Mouse (Mus musculus) lung, postnatal 14 days (tissue): Measurements from ENCODE around the gene Chrm4.

Source experiments
- DNase-seq: peaks from one replicate; pipeline ENCODE4 v3.0.0; 2021

Gene Chrm4

DNA sequence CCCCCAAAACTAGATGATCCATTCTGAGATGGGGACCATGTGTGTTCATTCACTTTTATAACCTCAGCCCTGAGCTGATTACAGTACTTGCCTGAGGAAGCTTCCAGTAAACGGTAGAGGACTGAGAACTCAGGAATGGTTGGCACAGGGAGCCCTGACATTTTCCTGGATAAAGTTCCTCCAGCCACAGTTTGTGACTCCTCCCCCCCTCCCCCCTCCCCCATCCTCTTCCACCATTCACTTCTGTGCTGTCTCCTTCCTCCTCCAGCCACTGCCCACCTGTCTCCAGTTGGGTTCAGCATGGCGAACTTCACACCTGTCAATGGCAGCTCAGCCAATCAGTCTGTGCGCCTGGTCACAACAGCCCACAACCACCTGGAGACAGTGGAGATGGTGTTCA is at the start of gene Chrm4:
TSS of gene Chrm4 (plus strand) at position 301 of the 400 bp plus-strand sequence.
- no peak for DNase-seq

DNA sequence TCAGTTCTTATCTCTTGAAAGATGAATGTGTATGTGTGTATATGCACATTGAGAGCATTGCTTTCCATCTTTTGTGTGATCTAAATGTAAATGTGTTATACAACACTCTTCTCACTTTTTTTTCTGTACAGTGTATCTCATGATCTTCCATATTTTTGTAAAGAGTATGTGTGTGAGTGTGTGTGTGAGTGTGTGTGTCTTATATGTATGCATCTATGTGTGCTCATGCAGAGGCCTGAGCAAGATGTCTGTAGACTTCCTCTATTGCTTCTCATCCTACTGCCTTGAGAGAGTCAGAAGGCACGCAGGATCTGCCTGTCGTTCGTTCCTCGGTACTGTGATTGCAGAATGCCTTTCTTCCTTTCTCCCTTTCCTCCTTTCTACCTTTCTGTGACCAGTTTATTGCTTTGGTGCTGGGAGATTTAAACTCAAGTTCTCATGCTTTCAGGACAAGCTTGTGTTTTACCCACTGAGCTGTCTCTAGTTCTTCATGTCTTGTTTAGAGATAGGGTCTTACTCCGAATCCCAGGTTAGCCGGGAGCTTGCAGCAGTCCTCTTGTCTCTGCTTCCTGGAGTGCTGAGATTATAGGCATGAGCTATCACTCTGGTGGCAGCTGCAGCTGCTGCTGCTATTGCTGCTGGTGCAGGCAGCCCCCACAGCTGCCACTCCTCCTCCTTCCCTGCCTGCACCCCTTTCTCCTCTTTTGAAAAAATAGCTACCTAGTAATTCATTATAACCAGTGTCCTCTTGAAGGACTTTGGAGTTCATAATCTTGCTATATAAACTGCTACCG is 48.5 kb upstream of the Chrm4 start:
- DNase-seq, result no peak

- DNase-seq, result no peak
Observed at GRCm38 (mm10) chr2:91883961-91884360, 43.1 kb upstream of the Chrm4 start.

DNA sequence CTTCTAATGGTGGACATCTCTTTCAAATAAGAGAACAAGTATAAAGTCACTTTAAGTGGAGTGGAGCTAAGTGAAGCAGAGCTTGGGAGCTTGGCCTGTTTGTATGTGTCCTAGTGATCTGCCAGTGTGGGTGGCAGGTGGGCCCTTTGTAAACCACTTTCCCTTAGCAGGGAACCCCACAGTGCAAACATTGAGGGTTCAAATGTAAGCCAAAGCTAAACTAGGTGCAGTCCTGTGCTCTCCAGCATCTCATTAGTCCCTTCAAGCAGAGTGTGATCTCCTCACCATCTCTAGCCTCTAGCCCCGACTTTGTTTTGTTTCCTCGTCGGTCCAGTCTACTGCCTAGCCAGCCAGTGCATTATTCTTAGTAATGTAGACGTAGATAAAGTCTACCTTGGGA is 42.4 kb upstream of the Chrm4 start:
- DNase-seq, result no peak

DNA sequence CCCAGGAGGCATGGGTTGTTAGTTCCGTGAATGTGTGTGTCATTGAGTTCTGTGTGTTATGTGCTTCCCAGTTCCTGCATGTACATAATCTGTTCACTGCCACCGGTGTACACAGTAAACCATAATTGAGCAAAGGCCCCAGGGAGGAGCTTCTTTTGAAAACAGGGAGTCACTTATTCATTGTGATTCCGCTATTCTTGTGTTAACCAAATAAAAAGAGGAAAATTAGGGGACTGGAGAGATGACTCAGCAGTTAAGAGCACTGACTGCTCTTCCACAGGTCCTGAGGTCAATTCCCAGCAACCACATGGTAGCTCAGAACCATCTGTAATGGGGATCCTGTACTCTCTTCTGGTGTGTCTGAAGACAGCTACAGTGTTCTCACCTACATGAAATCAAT is 32.3 kb upstream of the Chrm4 start:
- DNase-seq, result no peak

- no peak for DNase-seq
Observed at GRCm38 (mm10) chr2:91895401-91895800, 31.6 kb upstream of the Chrm4 start.

DNA sequence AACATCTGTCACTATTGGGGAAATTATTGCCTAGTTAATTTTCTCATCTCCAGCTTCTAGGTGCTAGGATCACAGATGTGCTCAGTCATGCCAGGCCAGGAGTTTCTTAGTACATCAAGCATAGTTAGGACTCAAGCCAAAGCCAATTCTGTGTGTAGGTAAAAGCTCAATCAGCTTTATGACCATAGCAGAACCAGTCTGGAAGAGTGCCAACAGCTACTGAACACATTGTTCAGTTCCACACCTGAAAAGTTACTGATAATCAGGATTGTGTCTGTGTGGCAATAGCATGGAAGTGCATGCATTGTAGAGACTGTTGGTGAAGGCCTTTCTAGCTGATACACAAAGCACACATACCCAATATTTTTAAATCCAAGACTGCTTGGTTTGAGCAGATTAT is 29.1 kb upstream of the Chrm4 start:
- DNase-seq, result no peak

DNA sequence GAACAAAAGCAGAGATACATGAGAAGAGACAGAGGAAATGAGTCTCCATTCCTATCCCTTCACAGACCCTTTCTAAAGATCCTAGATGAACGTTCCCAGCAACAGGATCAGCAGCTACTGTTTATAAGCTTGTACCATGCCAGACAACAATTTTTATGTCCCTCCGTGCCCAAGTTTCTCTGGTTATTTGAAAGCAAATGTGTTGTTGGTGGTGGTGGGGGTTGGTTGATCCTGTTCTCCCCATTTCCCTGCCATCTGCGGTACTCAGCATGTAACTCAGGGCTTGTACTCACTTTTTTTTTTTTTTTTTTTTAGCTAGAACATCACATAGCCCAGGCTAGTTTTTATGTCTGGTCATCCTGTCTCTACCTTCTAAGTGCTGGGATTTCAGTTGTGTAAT is 27.9 kb upstream of the Chrm4 start:
- DNase-seq, result no peak

DNA sequence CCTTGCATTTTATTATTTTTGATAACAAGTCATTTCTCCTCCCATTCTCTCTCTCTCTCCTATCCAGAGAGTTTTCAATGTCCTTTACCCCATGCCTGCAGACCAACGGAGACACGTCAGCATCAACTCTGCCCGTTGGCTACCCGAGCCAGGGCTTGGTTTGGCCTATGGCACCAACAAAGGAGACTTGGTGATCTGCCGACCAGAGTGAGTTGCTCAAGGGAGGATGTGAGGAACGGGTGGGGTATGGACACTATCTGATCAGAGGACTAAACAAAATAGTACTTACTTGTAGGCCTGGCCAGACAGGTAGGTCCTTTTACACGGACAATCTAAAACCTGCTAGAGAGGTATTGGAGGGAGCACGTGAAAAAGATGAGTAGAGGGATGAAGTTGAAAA is 26.6 kb upstream of the Chrm4 start:
- no peak for DNase-seq

DNA sequence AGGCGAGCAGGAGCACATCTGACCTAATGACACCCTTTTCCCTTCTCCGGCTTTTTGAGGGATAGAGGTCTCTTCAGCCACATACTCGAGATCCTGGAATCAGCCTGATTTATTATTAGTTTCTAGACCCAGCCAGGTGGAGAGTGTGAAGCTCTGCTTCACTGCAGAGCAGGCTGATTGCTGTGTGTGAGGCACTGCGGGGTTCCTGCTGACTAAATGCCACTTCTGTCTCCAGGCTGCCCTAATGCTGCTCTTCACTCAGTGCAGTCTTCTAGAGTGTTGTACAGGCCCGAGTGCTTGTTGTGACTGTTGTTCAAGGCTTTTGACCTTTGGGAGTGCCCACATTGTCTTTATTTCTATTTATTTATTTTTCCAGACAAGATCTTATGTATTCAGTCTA is 24.7 kb upstream of the Chrm4 start:
- no peak for DNase-seq

DNA sequence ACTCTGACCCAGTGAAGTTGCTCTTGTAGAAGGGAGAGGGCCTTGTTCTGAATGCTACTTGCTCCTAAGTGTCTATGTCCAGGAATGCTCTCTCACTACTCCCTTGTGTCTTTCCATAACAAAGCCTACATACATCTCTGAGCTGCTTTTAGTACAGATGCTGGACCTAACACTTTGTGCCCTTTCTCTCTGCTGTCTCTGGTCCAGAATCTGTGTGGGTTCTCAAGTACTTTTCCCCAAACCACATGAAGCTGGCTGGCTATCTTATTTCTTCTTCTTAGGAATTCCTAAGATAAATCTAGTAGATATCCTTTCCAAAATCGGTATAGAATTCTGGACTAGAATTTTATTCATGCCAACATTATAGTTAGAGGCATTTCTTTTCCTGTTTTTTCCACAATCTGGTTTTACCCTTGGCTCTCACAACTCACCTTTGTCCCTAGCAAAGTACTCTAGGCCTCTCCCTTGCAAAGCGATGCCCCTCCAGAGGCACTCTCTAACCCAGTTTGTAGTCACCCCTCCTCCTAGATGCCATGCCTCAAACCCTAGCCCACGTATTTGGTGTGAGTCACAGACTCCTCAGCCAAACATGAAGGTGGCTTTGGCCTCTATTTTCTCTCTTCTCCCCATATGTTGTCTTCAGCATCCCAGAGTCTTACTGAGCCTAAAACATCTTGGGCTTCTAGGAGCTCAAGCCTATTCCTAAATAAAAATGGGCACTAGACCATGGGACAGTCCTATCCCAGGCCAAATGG is 23.7 kb upstream of the Chrm4 start:
- no peak for DNase-seq

DNA sequence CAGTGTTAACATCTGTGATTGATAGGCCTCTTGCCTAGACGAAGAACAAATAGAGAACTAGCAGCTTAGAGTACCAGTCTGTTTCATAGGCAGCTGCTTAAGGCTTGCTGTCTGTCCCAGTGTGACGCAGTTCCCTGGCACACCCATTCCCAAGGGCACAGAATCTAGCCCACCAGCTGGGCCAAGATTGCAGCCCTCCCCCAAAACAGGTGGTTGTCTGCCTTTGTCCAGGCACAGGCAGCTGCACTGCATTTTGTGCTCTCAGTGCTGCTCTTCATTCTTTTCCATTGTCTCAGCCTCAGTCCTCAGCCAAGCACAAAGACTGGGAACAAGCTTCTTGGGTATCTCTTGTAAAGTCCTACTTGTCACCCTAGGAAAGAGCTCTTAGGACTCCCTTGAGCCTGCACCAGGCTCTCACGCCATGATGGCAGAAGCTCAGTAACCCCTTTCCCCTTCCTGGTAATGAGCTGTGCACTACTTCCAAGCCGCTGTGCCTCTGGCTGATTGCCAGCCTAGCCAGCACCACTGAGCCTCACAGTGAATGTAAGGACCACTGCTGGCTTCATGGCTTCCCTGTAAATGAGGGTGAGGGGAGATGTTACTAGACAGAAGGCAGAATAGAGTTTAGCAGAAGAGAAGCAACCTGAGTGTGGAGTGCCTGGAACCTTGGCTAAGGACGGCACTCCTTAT is 22.3 kb upstream of the Chrm4 start:
- DNase-seq, result no peak

- no peak for DNase-seq
Observed at GRCm38 (mm10) chr2:91906141-91906540, 20.9 kb upstream of the Chrm4 start.

DNA sequence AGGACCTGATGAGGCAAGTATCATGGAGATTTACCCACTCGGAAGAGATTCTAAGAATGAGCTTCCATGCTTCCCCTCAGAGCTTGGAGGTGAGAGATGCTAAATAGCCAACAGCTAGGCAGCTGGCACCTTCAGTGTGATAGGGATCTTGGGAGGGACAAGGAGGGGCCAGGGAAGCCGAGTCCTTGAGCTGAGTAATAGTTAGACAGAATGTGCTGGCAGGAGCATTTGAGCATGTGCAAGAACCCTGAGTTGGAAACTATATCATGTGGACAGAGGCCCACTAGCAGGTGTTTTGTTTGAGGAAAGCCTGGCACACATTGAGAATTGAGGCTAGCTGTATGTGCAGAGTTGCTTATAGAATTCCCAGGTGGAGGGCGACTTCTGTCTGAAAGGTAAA is 14.4 kb upstream of the Chrm4 start:
- DNase-seq, result no peak

GRCm38 (mm10) chr2:91913328-91914110 is 13.5 kb upstream of the Chrm4 start:
- DNase-seq, result no peak

GRCm38 (mm10) chr2:91916346-91916977 is 10.6 kb upstream of the Chrm4 start:
- DNase-seq, result no peak

DNA sequence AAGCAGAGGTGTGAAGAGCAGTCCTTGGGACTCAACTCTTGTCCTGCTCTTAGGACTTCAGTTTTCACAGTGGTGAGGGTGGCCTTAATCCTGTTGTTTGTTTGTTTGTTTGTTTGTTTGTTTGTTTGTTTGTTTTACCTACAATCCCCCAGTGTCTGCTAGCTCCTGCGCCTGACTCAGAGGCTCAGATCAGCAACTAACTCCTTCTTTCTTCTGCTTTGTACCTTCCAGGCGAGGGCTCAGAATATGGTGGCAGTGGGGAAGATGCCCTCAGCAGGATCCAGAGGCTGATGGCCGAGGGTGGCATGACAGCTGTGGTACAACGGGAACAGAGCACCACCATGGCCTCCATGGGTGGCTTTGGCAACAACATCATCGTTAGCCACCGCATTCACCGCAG is 10.0 kb upstream of the Chrm4 start:
- no peak for DNase-seq

- no peak for DNase-seq
Observed at GRCm38 (mm10) chr2:91920130-91920529, 6.9 kb upstream of the Chrm4 start.

DNA sequence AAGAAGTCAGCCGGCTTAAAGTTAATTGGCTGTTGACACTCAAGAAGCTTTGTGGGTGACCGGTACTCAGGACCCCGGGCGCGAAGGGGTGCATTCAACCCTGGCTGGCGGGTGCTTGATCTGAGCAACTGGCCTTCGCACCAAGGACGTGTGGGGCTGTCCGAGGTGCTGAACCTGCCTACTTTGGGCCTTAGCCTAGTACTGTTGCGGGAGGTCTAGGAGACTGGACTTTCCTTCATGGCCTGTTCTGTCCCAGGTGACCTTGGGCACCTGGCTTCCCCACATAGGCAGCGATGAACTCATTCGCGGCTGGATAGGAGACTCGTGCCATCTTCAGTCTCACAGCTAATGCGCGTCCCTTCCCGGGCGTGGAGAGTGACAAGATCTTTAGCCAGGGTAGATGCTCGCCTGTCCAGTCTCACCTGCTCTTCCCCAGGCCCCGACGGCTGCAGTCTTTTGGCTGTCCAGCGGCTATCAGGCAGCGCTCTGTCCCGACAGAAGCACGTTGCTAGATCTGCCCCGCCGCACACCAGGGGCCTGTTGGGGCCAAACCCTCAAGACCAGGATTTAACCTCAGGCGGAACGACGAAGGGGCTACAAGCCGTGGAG is 5.8 kb upstream of the Chrm4 start:
- DNase-seq, result peak; percentile 86

DNA sequence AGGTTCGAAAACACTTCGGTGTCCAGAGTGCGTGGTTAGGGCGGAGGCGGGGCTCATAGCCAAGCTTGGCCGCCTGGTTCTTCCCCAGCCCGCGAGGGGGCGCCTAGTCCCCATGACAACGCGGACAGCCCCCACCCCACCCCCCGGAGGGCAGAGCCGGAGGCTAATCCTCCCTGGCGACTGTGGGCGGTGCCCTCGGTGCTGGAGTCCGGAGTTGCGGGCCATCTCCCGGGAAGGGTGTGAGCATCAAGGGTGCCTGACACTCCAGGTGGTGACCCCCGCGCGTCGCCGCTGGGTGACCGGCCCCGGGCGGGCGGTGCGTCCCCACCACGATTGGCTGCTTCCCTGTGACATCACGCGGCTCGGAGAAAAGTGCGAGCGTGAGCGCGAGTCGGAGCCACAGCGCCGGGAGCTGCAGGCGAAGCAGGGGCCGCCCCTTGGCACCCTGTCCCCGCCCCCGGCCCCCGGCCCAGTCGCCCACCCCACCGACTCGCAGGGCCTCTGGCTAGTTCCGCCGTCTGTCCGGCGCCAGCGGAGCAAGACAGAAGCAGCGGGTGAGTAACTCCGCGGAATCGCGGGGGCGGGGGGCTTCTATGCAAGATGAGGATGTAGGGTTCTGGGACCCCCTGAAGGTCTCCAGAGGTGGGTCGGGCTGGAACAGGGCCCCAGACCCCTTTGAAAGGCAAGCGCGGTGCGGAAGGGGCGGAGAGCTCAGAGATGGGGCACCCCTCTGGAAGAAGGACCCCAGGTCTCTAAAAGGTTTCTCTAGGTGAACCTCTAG is 5.1 kb upstream of the Chrm4 start:
- peak; percentile 58 for DNase-seq
